Mouse (Mus musculus) neural tube, embryonic 10.5 days (tissue): Measurements from ENCODE around the gene Baz2a.
"Not testable (repeated sequence)": the region's sequence is repeated elsewhere in the genome, so short reads cannot be mapped to it uniquely, and the experiment has no call there.

Source experiments
- DNase-seq: peaks from one replicate; pipeline ENCODE4 v3.0.0-alpha.2; 2017; ENCODE audit warnings: low spot score; ENCODE audit errors: extremely low spot score

The Baz2a gene

GRCm38 (mm10) chr10:128081807-128082476 is 9.4 kb upstream of the Baz2a start:
- DNase-seq: no peak

DNA sequence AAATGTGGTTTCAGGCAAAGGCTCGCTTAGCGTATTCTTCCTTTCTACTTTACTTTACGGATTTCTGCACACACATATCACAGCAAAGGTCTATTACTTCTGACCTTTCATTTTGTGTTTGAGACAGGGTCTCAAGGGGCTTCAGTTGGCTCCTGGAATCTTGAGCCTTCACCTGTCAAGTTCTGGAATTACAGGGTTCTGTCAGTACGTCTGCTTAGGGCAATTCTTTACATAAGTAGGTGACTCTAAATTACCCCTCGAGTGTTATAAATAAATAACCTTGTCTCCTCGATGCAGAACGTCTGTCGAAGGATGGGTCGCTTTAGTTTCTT is 8.9 kb upstream of the Baz2a start:
- DNase-seq: no peak

- DNase-seq: peak; percentile 91
Observed at GRCm38 (mm10) chr10:128082880-128083421, 8.4 kb upstream of the Baz2a start, which contains the start of gene Atp5b. Atp5b (plus strand) TSS chr10:128083273.

DNA sequence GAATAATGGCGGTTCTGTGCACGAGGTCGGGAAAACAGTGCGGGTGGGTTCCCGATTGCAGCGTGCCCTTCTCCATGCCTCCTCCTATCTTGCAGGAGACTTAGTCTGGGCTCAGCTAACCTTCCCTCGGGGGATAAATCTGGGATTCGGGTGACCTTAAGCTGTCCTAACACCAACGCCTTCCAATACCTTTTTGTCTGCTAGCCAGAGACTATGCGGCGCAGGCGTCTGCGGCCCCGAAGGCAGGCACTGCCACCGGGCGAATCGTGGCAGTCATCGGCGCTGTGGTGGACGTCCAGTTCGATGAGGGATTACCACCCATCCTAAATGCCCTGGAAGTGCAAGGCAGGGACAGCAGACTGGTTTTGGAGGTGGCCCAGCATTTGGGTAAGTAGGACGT is 7.7 kb upstream of the Baz2a start:
- peak; percentile 33 for DNase-seq

DNA sequence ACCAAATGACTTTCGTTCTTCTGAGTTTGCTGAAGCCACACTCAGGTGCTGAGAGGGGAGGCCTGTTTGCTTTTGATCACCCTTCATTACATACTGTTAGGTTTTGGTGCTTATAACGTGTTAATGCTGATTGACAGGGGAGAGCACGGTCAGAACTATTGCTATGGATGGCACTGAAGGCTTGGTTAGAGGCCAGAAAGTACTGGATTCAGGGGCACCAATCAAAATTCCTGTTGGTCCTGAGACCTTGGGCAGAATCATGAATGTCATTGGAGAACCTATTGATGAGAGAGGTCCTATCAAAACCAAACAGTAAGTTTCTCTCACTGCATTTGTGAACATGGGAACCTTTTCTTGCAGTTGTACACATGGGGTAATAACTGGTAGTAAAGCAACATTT is 7.2 kb upstream of the Baz2a start:
- no peak for DNase-seq

GRCm38 (mm10) chr10:128086391-128086790 is 5.0 kb upstream of the Baz2a start:
- no peak for DNase-seq

- DNase-seq: not testable (repeated sequence)
Observed at GRCm38 (mm10) chr10:128087216-128087615, 4.2 kb upstream of the Baz2a start.

DNA sequence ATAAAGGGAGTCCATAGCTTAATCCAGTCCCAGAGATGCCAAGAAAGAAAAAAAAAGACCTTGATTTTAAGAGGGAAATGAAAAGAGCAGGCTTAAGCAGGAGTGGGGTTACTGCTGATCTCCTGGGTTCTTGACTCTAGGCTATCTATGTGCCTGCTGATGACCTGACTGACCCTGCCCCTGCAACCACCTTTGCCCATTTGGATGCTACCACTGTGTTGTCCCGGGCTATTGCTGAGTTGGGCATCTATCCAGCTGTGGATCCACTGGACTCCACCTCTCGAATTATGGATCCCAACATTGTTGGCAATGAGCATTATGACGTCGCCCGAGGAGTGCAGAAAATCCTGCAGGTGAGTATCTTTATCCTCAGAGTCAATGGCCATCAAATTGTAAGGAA is 3.2 kb upstream of the Baz2a start:
- DNase-seq: no peak

- DNase-seq: no peak
Observed at GRCm38 (mm10) chr10:128089842-128090241, 1.5 kb upstream of the Baz2a start.

DNA sequence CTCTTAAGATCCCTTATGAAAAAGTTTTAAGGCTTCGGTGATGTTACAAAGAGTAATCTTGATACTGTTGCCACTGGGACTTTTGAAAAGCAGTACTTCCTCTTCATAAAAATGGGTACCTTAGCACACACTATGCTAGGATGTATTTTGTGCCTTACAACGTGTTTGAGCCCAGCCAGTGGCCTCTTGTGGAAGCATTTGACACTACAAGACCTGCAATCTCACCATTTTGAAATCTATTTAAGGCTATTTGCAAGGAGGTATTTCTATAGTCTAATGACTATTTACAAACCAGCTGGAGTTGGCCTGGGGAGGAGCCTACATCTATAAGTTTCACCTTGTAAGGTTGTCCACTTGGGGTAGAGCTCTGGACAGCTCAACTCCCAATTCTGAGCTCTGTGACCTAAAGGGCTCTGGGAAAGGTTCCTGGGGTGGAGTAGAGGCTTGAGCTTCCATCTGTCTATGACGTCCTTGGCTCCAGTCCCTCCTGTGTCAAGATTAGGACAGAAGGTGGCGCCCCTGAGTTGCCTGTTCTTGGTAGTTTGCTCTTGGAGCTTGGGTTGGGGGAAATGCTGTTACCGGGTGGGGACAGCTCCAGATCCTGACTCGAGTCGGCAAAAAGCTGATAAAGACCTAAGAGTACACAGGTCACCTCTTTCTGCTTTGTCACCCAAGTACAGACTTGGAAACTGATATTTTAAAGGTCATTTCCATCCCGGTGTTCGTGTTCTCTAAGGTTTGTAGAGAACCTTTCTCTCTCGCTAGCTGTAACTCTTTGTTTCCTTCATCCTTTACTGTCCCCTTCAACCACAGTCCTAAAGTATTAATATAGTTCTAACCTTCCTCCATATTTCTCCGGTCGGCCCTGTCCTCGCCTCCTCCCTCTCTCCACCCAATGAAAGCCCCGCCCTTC is 470 bp upstream of the Baz2a start:
- DNase-seq: peak; percentile 85

DNA sequence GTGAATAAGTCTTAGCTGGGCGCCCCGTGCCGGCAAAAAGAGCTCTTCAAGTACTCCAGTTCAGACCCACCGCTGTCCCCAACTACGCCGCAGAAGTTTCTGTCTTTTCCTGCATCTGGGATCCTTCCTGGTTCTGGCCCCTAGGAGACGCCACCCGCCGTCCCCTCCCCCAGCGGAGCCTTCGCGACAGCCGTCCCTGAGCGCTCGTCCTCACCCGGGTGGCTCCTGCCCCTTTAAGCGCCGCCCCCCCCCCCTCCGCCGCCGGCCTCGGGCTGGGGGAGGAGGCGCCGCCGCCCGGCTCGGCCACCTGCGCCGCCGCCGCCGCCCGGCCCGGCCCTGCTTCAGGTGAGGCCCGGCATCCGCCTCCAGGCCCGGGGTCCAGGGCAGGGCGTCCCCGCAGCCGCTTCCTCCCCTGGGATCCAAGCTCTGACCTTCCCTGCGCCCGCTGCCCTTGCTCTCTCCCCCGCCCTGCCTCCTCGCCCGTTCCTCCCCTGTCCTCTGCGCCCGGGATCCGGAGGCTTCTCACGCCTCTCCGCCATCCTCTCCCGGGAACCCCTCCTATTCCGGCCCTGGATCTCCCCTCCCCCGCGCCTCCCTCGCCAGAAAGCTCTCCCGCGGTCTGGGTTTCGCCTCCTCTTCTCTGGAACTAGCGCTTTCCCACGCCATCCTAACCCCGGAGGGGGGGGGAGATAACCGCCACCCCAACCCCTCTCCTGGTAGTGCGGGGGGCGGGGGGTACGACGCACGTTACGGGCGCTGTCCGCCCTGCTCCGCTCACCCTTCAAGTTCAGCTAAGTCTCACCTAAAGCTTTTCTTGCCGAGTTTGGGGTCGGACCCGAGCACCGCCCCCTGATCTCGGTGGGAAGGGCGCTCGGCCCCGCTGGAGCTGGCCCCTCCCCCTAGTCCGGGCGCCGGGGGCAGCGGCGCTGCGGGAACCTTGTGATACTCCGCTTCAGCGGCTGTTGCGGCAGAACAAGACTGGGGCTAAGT is 1.4 kb downstream of the Baz2a start:
- DNase-seq: peak; percentile 81

DNA sequence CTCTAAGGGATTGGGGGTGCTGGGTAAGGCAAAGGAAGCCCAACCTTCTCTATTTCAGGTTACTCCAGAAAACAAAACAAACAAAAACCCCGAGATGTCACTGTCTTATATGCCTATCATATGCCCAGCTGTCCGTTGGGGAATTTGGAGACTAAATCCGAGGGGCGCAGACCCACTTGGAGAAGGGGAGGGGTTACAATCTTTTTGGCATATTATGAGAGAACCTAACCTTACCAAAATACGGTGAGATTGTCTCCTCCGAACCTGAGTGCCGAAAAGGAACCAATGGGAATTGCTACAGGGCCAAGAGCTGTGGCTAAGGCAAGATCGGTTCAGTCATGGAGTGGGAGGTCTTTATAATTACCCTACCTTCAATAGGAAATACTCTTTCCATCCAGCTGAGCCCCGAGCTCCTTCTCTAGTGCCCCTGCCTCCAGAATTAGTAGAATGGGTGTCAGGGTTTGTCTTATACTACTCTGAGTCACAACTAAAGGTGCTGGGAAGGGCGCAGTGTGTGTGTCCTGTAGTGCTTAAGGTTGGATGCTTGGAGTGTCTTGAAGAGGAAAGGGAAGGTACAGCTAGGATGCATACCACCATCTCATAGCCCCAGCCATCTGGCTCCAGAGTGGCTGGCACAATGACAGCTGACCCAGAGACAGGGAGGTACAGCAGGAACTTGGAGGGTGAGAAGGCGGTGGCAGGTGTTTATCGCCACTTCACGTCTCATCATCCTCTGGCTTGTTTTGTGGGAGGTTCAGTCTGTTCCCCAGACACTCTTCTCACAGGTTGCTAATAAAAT is 2.3 kb downstream of the Baz2a start:
- no peak for DNase-seq

- DNase-seq: peak; percentile 73
Observed at GRCm38 (mm10) chr10:128094340-128094968, 3.1 kb downstream of the Baz2a start.

DNA sequence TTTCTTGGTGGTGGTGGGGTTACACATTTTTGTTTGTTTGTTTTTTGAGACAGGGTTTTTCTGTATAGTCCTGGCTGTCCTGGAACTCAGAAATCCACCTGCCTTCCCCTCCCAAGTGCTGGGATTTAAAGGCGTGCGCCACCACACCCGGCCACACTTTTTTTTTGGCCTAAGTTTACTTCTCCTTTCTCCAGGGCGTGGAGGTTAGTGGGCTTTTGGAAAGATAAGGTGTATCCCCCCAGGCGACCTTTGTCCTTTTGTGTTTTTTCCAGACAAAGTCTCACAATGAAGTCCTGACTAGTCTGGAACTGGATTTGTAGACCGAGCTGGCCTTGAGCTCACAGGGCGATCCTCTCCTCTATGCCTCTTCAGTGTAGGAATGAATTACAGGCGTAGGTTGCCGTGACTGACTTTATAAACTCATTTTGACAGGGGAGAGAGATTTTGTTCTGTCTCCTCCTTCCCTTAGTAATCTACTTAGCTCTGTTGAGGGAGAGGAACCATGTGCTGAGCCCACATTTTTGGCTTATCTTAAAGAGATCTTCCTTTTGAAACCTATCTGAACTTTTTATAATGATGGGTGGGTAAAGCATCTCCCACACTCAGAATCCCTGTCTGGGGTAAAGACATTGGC is 3.7 kb downstream of the Baz2a start:
- no peak for DNase-seq

GRCm38 (mm10) chr10:128096313-128096692 is 4.9 kb downstream of the Baz2a start:
- DNase-seq: no peak

DNA sequence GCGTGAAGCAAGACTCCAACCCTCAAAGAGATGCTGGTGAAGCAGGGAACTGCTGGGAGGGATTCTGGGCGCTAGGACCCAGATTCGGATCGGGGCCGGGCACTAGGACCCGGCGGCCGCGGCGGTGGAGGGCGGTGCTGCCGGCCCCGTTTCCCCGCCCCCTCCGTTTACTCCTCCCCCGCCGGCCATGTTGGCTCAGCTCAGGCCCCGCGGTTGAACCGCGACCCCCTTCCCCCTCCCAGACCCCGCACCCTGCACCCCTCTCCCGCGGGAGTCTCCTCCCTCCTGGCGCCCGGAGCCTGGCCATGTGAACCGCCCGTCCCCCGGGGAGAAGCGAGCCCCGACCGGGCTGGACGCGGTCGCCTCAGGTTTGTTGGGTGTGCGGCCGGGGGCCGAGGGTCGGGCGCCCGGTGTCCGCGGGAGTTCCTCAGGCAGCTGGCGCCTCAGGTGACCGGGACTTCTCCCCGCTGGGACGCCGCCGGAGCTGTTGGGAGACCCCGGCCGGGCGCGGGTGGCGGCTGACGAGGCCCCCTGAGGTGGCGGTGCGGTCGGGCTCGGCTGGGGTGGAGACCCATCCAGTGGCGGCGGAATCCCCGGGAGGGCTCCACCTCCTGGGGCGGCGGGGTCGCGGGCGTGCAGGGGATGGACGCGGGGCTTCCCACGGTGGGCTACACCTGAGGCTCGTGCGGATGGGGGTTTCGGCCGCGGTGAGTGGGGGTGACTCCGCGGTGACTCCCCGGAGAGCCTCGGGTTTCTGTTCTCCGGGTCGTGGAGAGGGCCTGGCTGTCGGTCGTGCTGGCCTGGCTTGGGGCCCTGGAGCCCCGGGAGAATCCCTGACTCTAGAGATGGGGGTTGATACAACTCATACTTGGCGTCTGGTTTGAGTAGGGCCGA is 5.6 kb downstream of the Baz2a start:
- peak; percentile 95 for DNase-seq

DNA sequence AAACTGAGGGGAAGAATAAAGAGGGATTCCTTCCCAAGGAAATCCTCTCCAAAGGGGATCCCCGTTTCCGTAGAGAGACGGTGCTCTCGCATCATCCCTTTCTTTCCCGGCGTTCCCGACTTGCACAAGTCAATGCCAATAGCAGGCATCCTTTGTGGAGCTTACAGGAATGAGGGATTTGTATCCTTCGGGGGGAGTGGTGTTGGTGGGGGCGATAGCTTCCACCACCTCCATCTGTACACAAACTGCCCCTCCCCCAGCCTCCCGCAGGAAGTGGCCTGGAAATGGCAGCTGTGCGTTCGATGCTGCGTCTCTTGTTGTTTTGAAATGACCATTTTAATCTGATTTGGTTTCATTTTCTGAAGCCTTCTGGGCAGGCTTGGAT is 6.2 kb downstream of the Baz2a start:
- peak; percentile 57 for DNase-seq

DNA sequence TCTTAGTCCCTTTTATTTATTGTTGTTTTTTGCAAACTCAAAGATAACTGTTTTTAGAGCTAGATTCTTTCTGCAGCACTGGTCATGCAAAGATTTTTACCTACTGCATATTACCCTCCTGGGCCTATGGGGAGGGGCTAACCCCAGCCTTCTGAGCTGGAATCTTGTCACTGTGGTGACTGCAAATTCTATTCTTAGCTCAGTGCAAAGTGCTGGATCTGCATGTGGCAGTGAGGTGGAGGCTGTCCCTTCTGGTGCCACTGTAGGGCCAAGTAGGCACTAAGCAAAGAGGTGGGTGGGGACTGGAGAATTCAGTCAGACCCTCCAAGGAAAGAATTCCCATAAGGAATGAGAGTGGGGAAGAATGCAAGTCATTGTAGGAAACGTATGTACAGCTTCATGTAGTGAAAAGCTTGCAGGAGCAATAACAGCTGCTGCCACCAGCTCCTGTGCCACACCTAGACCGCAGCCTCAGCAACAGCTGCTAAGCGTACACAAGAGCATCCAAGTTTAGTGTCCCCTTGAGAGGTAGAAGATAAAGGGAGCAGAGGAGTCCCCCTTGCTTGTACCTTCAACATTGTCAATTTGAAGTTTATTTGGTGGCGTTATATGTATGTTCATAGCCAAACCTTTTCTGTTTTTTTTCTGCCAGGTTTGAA is 18.9 kb downstream of the Baz2a start:
- no peak for DNase-seq
